Mouse (Mus musculus) heart, embryonic 11.5 days (tissue): ENCODE results near the gene 9930111J21Rik1. TPM values are rescaled to one million over a fixed set of nuclear protein-coding genes. Genes with fewer than 3 reads are reported as not detected.
"Not testable (repeated sequence)": the region's sequence is repeated elsewhere in the genome, so short reads cannot be mapped to it uniquely, and the experiment has no call there.

Source experiments
- ATAC-seq: fragments of 200-750 bp; cut with Nextera tagmentation; replicated peaks from 2 replicates; pipeline ENCODE4 v1.8.0; 2017; ENCODE audit warnings: moderate library complexity; ENCODE audit not compliant: insufficient number of reproducible peaks, low FRiP score, low TSS enrichment
- H3K27ac ChIP-seq: fragments of 300-500 bp; sonication (generic); 2 replicates; pipeline ENCODE4 v1.5.1; 2014; ENCODE audit warnings: mild to moderate bottlenecking, low read depth, low read length
- H3K27me3 ChIP-seq: fragments of 300-500 bp; sonication (generic); 2 replicates; pipeline ENCODE4 v1.6.1; 2014; ENCODE audit warnings: mild to moderate bottlenecking, low read length, mixed read lengths; ENCODE audit not compliant: control insufficient read depth, insufficient read depth
- H3K36me3 ChIP-seq: fragments of 300-500 bp; sonication (generic); 2 replicates; pipeline ENCODE4 v1.6.1; 2014; ENCODE audit warnings: mild to moderate bottlenecking, low read length, moderate library complexity, mixed read lengths; ENCODE audit not compliant: control insufficient read depth, insufficient read depth
- H3K4me1 ChIP-seq: fragments of 300-500 bp; sonication (generic); 2 replicates; pipeline ENCODE4 v1.6.1; 2014; ENCODE audit warnings: low read length; ENCODE audit not compliant: control insufficient read depth, insufficient read depth
- H3K4me2 ChIP-seq: fragments of 300-500 bp; sonication (generic); 2 replicates; pipeline ENCODE4 v1.6.1; 2014; ENCODE audit warnings: mild to moderate bottlenecking, moderate library complexity
- H3K4me3 ChIP-seq: fragments of 300-500 bp; sonication (generic); 2 replicates; pipeline ENCODE4 v1.5.1; 2014; ENCODE audit warnings: low read depth, low read length
- H3K9ac ChIP-seq: fragments of 300-500 bp; sonication (generic); 2 replicates; pipeline ENCODE4 v1.6.1; 2014; ENCODE audit warnings: mild to moderate bottlenecking, low read depth, low read length, moderate library complexity
- H3K9me3 ChIP-seq: fragments of 300-500 bp; sonication (generic); replicated peaks from 2 replicates; pipeline ENCODE4 v1.6.1; 2016; ENCODE audit warnings: low read length; ENCODE audit not compliant: control insufficient read depth
- WGBS: fragments of 180-500 bp; shearing (Covaris S2); extraction: QIAGEN DNeasy Blood & Tissue Kit; methylation state at CpG from one replicate; pipeline ENCODE4 v1.1.7; 2014; ENCODE audit not compliant: insufficient replicate concordance; 5-methylcytosine and 5-hydroxymethylcytosine counted together
- polyA plus RNA-seq: library from polyadenylated mRNA; unstranded; fragments of >200 nt; fragmentation: Nextera tagmentation; extraction: Ambion mirVana; gene quantifications from 2 replicates; pipeline ENCODE4 v1.2.1, GENCODE M21; 2014

Gene 9930111J21Rik1
- 0.08 TPM in 1 of 2 replicates, not detected in the other for polyA plus RNA-seq

DNA sequence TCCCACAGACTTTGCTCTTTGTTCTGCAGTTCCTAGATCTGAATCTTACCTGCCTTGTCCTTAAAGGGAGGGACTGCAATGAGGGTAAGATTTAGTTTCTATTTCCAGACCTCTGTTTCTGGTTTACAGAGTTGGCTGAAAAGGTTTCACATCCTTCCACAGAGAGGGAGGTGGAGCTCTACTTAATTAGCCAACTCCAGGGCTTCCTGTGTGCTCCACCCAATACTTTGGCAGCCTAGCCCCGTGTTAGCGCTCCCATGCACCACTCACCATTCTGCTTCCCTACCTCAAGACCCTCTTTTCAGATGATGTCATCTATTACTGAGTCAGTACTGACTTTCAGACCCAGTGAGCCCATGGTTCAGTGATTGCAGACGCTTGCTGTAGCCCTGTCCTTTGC is at the start of gene 9930111J21Rik1:
TSS of gene 9930111J21Rik1 (minus strand) at position 148 of the 400 bp plus-strand sequence.
- not testable (repeated sequence) for H3K4me2 ChIP-seq, H3K4me1 ChIP-seq, ATAC-seq, H3K9me3 ChIP-seq, H3K36me3 ChIP-seq, H3K27ac ChIP-seq, H3K9ac ChIP-seq, H3K4me3 ChIP-seq, H3K27me3 ChIP-seq
- no CpG with 5 or more reads among the region's 3 CpGs for WGBS

DNA sequence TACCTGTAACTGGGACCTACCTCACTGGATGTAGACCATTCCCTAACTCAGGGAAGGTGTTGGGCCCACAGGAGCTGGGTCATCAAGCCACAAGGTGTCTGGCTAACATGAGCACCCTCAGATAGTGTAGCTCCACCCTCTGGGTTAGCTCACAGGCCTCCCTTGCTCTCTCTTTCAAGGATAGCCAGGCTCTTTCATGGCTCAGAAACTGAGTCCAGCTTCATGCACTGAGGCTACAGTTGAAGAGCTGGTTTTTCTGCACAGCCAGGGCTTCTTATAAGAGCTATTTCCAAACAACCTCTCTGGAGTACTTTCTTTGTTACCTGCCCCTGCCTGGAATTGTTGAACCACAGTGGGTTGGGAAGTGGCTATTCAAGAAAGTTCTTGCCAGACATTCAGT is 32.9 kb upstream of the 9930111J21Rik1 start:
- H3K27ac ChIP-seq, H3K4me3 ChIP-seq, H3K9ac ChIP-seq, H3K36me3 ChIP-seq, ATAC-seq, H3K4me1 ChIP-seq, H3K27me3 ChIP-seq, H3K4me2 ChIP-seq, H3K9me3 ChIP-seq: not testable (repeated sequence)

DNA sequence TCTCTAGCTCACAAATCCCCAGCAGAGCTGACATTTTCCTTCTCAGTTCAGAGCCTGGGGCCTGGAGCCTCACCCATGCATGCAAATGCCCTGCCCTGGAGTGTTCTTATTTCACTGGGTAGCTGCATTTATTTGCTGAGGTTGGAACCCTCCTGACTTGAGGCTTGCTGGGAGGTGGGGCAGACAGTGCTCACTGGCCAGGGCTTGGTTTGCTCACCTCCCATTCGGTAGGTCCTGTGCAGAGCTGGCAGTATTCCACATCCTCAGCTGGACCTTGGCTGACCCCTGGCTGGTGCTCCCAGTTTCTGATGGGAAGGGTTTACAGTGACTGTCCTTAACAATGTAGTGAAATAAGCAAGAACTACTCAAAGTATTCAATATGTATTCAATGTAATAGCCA is 27.6 kb upstream of the 9930111J21Rik1 start:
- H3K4me3 ChIP-seq, H3K36me3 ChIP-seq, H3K9me3 ChIP-seq, H3K9ac ChIP-seq, ATAC-seq, H3K4me2 ChIP-seq, H3K27ac ChIP-seq, H3K27me3 ChIP-seq, H3K4me1 ChIP-seq: not testable (repeated sequence)
- WGBS, result 25% methylated on average over 1 of the region's 1 CpGs

- H3K27me3 ChIP-seq, H3K27ac ChIP-seq, H3K4me1 ChIP-seq, ATAC-seq, H3K9ac ChIP-seq, H3K4me2 ChIP-seq, H3K4me3 ChIP-seq, H3K9me3 ChIP-seq, H3K36me3 ChIP-seq: not testable (repeated sequence)
- WGBS, result 43% methylated on average over 2 of the region's 2 CpGs
Measured at GRCm38 (mm10) chr11:49006317-49006716, 27.1 kb upstream of the 9930111J21Rik1 start.

DNA sequence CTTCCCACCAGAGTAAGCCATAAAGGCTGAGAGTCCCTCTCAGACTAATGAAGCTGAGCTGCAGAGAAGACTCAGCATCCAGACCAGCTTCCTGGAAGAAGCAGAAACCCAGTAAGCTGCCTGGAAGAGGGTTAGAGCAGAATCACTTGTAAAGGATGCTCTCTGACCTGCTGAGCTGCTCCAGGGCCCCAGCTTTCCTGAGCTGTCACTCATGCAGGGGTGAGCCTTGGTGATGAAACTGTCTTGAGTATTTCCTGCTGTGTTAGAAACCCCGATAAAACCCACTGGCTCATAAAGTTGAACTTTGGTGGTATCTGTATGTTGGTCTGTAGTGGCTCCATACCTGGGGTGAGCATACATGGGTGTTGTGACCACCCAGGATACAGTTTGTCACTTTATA is 21.2 kb upstream of the 9930111J21Rik1 start:
- H3K4me2 ChIP-seq, H3K27ac ChIP-seq, H3K4me3 ChIP-seq, H3K27me3 ChIP-seq, H3K9me3 ChIP-seq, H3K9ac ChIP-seq, H3K36me3 ChIP-seq, ATAC-seq, H3K4me1 ChIP-seq: not testable (repeated sequence)
- 55% methylated on average over 1 of the region's 1 CpGs for WGBS

GRCm38 (mm10) chr11:48994018-48994417 is 14.8 kb upstream of the 9930111J21Rik1 start, which contains the start of gene Tgtp1:
Gene Tgtp1, minus strand, starts transcription at chr11:48994172.
- 42% methylated on average over 2 of the region's 2 CpGs for WGBS
- H3K4me2 ChIP-seq, H3K4me3 ChIP-seq, H3K4me1 ChIP-seq, H3K9me3 ChIP-seq, H3K36me3 ChIP-seq, H3K27ac ChIP-seq, H3K9ac ChIP-seq, ATAC-seq, H3K27me3 ChIP-seq: not testable (repeated sequence)

GRCm38 (mm10) chr11:48993296-48993695 is 14.1 kb upstream of the 9930111J21Rik1 start:
- H3K4me3 ChIP-seq, H3K27ac ChIP-seq, H3K27me3 ChIP-seq, H3K9ac ChIP-seq, H3K36me3 ChIP-seq, H3K4me1 ChIP-seq, H3K4me2 ChIP-seq, ATAC-seq, H3K9me3 ChIP-seq: not testable (repeated sequence)
- WGBS, result 15% methylated on average over 10 of the region's 10 CpGs

DNA sequence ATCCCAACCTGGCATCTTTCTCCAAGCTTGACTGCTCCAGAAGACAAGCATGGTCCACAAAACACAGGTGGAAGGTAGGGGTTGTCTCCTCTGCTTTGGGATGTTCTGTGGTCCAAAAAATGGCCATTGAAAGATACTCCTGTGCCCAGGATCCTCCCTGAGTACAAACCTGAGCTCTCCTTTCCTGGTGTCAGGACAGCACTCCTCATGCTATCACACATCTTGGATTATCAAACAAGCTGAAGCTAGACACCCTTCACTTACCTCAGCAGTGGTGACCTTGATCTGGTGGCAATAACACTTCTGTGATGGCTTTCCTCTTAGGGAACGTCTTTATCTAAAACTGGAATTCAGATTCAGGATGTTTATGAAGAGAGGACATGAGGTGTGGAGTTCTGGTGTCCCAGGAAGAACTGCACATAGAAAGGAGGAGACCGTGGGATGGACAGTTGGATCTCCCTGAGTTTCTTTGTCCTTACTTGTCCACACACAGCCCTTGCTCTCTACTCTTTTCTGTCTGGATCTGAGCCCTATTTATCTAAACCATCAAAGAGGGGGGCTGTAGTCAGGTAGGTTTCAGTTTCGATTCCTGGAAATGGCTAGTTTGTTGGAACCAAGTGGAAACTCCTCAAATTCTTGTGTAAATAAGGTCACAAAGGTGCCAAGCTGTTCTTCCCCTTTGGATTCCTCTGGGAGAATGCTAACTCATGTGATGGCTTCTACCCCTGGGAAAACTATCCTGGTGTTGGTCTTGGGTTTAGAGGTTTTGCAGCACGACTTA is 12.7 kb upstream of the 9930111J21Rik1 start, which contains the start of gene Gm12185:
TSS of gene Gm12185 (minus strand) at position 487 of the 781 bp plus-strand sequence.
- H3K27me3 ChIP-seq, H3K4me2 ChIP-seq, H3K4me3 ChIP-seq, H3K9ac ChIP-seq, H3K4me1 ChIP-seq, H3K9me3 ChIP-seq, H3K36me3 ChIP-seq, ATAC-seq, H3K27ac ChIP-seq: not testable (repeated sequence)
- 48% methylated on average over 4 of the region's 4 CpGs for WGBS

GRCm38 (mm10) chr11:48989981-48990380 is 10.8 kb upstream of the 9930111J21Rik1 start:
- WGBS, result 76% methylated on average over 1 of the region's 2 CpGs

More at GRCm38 (mm10) chr11:48989981-48990380, 10.8 kb upstream of the 9930111J21Rik1 start:
- not testable (repeated sequence) for H3K27ac ChIP-seq, H3K4me1 ChIP-seq, H3K36me3 ChIP-seq, H3K9ac ChIP-seq, H3K9me3 ChIP-seq, ATAC-seq, H3K4me3 ChIP-seq, H3K4me2 ChIP-seq, H3K27me3 ChIP-seq
